Mouse (Mus musculus) embryonic fibroblast, embryonic 13.5 days (primary cell): ENCODE results near the gene Mlx.

ENCODE experiments used
- CTCF ChIP-seq: IDR thresholded peaks from 2 replicates; pipeline ENCODE4 v1.5.1; 2011; ENCODE audit warnings: mild to moderate bottlenecking, control low read depth, low read length, moderate library complexity, borderline replicate concordance; ENCODE audit not compliant: insufficient read depth
- POLR2A ChIP-seq: IDR thresholded peaks from 2 replicates; pipeline ENCODE4 v1.6.1; 2011; ENCODE audit warnings: low read depth, mild to moderate bottlenecking, control low read depth, low read length, moderate library complexity

DNA sequence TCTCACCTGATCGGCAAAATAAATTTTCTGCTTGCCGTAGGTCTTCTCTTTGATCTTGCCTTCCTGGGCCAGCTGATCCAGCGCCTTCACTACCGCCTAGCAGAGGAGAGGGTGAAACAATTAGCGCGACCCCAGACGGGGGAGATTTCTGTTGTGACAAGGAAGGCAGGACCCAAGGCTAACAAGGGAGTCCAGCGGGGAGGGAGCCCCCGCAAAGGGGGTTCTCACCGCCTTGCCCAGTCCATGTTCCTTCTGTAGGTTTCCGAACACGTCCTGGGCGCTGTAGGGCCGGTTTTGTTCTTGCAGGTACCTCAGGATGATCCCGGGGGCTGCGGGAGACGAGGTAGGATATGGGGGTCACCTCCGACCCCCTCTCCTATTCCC is 7.8 kb downstream of the Mlx start:
- TF ChIP-seq CTCF, result no peak
- TF ChIP-seq POLR2A, result no peak
